Mouse (Mus musculus) cerebellum, postnatal 14 days (tissue): ENCODE results near the gene Crat.

Source experiments
- DNase-seq, 2 experiments: peaks; one replicate each; pipeline ENCODE4 v3.0.0; 2021; ENCODE audit warnings: mixed read lengths in 2 of 2

The Crat gene

GRCm38 (mm10) chr2:30365281-30366069 is 50.1 kb downstream of the Crat start:
- no peak for DNase-seq

GRCm38 (mm10) chr2:30363773-30364650 is 51.6 kb downstream of the Crat start, which contains the start of gene Miga2:
Miga2 (plus strand) TSS chr2:30364233.
- peak; percentile 98 for DNase-seq

- no peak for DNase-seq
These were observed 52.7 kb downstream of the Crat start for GRCm38 (mm10) chr2:30362865-30363264.

- no peak for DNase-seq
These were observed 55.0 kb downstream of the Crat start for GRCm38 (mm10) chr2:30360626-30361025.

- peak; percentile 93 to 94 for DNase-seq
These were observed 56.8 kb downstream of the Crat start, which contains the start of gene Sh3glb2 for GRCm38 (mm10) chr2:30358533-30359531. Sh3glb2 (minus strand) TSS chr2:30359337.

GRCm38 (mm10) chr2:30357552-30358510 is 57.8 kb downstream of the Crat start:
- peak; percentile 51 to 63 for DNase-seq

GRCm38 (mm10) chr2:30356906-30357305 is 58.7 kb downstream of the Crat start:
- peak; percentile 31 to 33 for DNase-seq

- no peak for DNase-seq
These were observed 59.3 kb downstream of the Crat start for GRCm38 (mm10) chr2:30356266-30356665.

GRCm38 (mm10) chr2:30355861-30356260 is 59.8 kb downstream of the Crat start:
- DNase-seq = peak; percentile 56 to 71

- DNase-seq = no peak
These were observed 64.5 kb downstream of the Crat start for GRCm38 (mm10) chr2:30351149-30351548.
